Mouse (Mus musculus): Measurements from ENCODE around the gene Csk. TPM values are rescaled to one million over a fixed set of nuclear protein-coding genes. Genes with fewer than 3 reads are reported as not detected.

Csk gene
- polyA plus RNA-seq, 1 experiment from 2014 or later = 28.7 TPM

DNA sequence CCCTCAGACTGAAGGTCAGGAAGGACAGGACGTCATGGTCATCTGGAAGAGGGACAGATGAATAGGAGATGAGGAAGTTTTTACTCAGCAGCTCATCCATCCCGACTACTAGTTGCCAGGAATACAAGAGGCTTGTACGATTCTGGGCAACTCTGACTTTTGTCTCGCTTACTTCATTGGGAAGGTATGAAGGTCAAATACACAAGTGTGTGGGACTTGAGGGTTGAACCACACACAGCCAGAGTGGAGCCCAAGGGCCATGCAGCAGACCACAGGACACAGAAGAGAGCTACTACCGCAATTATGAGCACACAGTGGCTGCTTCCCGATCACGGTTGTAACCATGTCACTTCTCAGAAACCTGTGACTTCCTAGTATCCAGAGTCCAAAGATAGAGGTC lies 40.8 kb downstream of the Csk start:
- DNase-seq (no peak), ATAC-seq (ENCODE audit: insufficient read depth) (no peak)
- TF ChIP-seq CTCF (IDR thresholded peaks at IDR 0.05; ENCODE audit: low read depth) = no peak
- Histone ChIP-seq H3K4me3 (ENCODE audit: low read depth, low read length) (no peak overlapping the region), H3K9me3 (ENCODE audit: low read depth, low read length) (no peaks in the 10 kb centered on the region), H3K36me3 (ENCODE audit: insufficient read depth) (no peaks in the 10 kb centered on the region), H3K9ac (no peak overlapping the region), H3K4me2 (no peak overlapping the region), H3K27me3 (ENCODE audit: insufficient read depth, low read length) (no peaks in the 10 kb centered on the region), H3K4me1 (ENCODE audit: insufficient read depth) (no peaks in the 10 kb centered on the region), H3K27ac (ENCODE audit: low read depth) (no peak overlapping the region)
- 70% methylated on average over 7 of the region's 7 CpGs for WGBS

DNA sequence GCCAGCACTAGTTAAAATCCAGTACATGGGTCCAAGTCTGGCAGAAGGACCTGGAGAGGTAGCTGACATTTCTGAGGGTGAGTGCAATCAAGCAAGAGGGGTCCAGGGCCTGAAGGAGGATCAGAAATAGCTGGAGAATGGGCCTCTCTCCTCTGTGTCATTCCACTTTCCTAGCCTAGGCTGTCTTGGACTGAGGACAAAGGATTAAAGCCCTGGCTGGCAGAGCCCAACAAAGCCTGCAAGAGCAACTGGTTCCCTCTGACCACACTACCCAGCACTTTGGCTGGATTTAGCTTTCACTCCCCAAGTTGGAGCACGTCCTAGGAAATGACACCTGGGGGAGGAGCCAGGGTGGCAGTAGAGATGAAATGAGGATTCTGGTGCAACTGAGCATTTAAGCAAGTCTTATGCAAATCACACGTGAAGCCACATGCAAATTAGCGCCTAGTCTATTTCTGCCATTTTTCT lies 43.0 kb downstream of the Csk start:
- Histone ChIP-seq H3K4me2 (no peak overlapping the region), H3K9ac (no peak overlapping the region), H3K9me3 (ENCODE audit: low read depth, low read length) (no peaks in the 10 kb centered on the region), H3K27ac (ENCODE audit: low read depth) (no peak overlapping the region), H3K36me3 (ENCODE audit: insufficient read depth) (no peaks in the 10 kb centered on the region), H3K4me3 (ENCODE audit: low read depth, low read length) (no peak overlapping the region), H3K27me3 (ENCODE audit: insufficient read depth, low read length) (peaks cover 4% of the 10 kb centered on the region; the same call in 1 of the 2 replicates), H3K4me1 (ENCODE audit: insufficient read depth) (no peaks in the 10 kb centered on the region)
- TF ChIP-seq CTCF (IDR thresholded peaks at IDR 0.05; ENCODE audit: low read depth) = no peak
- DNase-seq = no peak
- WGBS = 46% methylated on average over 3 of the region's 3 CpGs
- ATAC-seq (ENCODE audit: insufficient read depth) = no peak

DNA sequence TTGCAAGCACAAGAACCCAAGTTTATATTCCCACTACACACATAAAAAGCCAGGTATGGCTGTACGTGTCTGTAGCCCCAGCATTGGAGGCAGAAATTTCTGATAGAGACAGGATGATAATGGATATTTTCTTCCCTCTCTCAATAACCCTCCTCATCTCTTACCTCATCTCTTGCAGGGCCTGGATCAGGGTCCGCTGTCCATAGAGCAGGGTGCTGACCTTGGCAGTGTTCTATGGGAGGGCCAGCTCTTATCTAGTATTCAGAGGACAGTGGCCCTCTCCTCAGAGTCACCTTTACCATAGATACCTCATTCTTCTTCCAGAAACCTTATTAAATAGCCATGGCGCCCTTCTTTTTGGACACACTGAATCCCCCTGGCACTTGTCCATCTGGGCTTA lies 43.6 kb downstream of the Csk start:
- no peak for TF ChIP-seq CTCF (IDR thresholded peaks at IDR 0.05; ENCODE audit: low read depth)
- H3K4me3 ChIP-seq (ENCODE audit: low read depth, low read length) = no peak overlapping the region
- H3K4me1 ChIP-seq (ENCODE audit: insufficient read depth) = no peaks in the 10 kb centered on the region
- H3K9me3 ChIP-seq (ENCODE audit: low read depth, low read length) = no peaks in the 10 kb centered on the region
- peaks cover 4% of the 10 kb centered on the region; the same call in 1 of the 2 replicates for H3K27me3 ChIP-seq (ENCODE audit: insufficient read depth, low read length)
- no peak overlapping the region for H3K27ac ChIP-seq (ENCODE audit: low read depth)
- WGBS = 39% methylated on average over 3 of the region's 3 CpGs
- no peak for DNase-seq
- ATAC-seq (ENCODE audit: insufficient read depth) = no peak
- no peak overlapping the region for H3K4me2 ChIP-seq
- no peaks in the 10 kb centered on the region for H3K36me3 ChIP-seq (ENCODE audit: insufficient read depth)
- no peak overlapping the region for H3K9ac ChIP-seq

DNA sequence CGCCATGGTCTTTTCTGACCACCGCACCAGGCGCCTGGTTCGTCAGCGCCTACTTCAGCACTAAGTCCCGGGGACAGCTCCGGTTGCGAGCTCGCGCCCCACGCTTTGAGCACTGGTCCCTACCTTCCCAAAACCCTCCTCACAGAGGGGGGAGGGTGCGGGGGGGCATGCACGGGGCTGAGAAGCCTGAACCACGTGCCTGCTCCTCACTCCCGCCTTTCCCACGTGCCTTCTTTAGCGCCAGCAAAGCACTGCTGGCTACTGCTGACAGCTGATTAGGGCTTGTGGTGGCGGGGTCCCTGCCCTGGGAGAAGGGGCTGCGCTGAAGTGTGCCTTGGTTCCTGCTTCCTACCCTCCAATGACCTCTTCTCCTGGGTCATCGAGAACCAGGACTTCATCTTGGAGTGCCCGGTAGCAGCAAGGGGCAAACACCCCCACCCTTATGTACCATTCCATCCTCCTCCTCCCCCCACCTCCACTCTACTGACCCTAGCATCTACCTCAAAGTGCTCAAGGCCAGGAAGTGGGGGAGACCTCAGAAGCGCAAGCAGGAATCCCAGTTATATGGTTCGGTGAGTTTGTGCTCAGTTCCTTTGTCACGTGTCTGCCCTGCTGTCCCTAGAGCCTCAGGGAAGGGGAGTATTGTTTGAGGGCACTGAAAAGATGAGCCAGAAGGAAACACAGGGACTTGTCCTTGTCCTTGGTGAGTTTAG lies 47.1 kb downstream of the Csk start, which contains the start of gene Cplx3:
Cplx3 (minus strand) TSS at position 143 of the 713 bp plus-strand sequence.
- H3K9ac ChIP-seq = no peak within 1 kb of the TSS
- TF ChIP-seq CTCF (IDR thresholded peaks at IDR 0.05; ENCODE audit: low read depth) = no peak
- no peak within 1 kb of the TSS for H3K4me2 ChIP-seq
- H3K27me3 ChIP-seq (ENCODE audit: insufficient read depth, low read length) = peaks cover 4% of the 10 kb centered on the region; the same call in 1 of the 2 replicates
- H3K4me3 ChIP-seq (ENCODE audit: low read depth, low read length) = no peak within 1 kb of the TSS
- H3K4me1 ChIP-seq (ENCODE audit: insufficient read depth) = no peaks in the 10 kb centered on the region
- peak; percentile 86 for DNase-seq
- peak; percentile 58; the same call in 1 of the 2 replicates for ATAC-seq (ENCODE audit: insufficient read depth)
- 8% methylated on average over 24 of the region's 24 CpGs for WGBS
- no peak within 1 kb of the TSS for H3K27ac ChIP-seq (ENCODE audit: low read depth)
- no peaks in the 10 kb centered on the region for H3K9me3 ChIP-seq (ENCODE audit: low read depth, low read length)
- no peaks in the 10 kb centered on the region for H3K36me3 ChIP-seq (ENCODE audit: insufficient read depth)

DNA sequence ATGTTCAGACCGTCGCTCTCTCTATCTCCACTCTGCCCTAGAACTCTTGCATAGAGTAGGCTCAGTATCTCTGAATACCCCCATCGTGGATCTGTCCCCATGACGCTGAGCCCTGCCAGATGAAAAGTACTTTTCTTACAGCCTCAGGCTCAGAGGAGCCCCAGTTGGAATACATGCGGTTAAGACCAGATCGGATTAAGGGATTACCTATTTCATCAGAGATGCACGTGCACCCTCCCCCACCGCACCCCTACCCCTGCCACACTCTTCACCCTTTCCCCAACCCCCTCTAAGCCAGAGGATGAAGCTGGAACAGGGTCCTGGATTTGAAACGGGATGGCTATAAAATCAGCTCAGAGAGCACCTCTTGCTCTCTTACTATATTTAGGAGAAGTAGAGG lies 47.9 kb downstream of the Csk start:
- no peaks in the 10 kb centered on the region for H3K9me3 ChIP-seq (ENCODE audit: low read depth, low read length)
- ATAC-seq (ENCODE audit: insufficient read depth) = no peak

DNA sequence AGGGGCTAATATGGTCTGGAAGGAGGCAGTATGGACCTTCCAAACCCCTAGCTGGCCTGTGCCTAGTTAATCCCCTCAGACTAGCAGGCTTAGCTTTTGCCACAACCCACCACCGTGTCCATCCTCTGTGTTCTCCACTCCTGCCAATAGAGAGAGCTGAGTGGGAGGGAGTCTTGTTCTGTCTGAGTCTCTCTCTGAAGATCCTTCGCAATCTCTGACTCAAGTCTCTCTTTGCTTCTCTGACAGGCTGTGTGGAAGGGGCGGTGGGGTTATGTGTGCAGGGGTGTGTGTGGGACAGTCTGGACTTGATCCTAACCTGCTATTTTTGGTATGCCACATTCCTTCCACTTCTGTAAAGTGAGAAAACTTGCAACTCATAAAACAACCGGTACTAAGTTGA lies 48.6 kb downstream of the Csk start:
- no peaks in the 10 kb centered on the region for H3K4me1 ChIP-seq (ENCODE audit: insufficient read depth)
- no peak overlapping the region for H3K4me3 ChIP-seq (ENCODE audit: low read depth, low read length)
- no peak for TF ChIP-seq CTCF (IDR thresholded peaks at IDR 0.05; ENCODE audit: low read depth)
- peaks cover 4% of the 10 kb centered on the region; the same call in 1 of the 2 replicates for H3K27me3 ChIP-seq (ENCODE audit: insufficient read depth, low read length)
- no peak overlapping the region for H3K9ac ChIP-seq
- DNase-seq (no peak), ATAC-seq (ENCODE audit: insufficient read depth) (no peak)
- H3K36me3 ChIP-seq (ENCODE audit: insufficient read depth) = no peaks in the 10 kb centered on the region
- WGBS = 74% methylated on average over 4 of the region's 4 CpGs
- no peak overlapping the region for H3K4me2 ChIP-seq
- H3K9me3 ChIP-seq (ENCODE audit: low read depth, low read length) = no peaks in the 10 kb centered on the region
- H3K27ac ChIP-seq (ENCODE audit: low read depth) = no peak overlapping the region

More for the DNA sequence above, 47.9 kb downstream of the Csk start:
- TF ChIP-seq CTCF (IDR thresholded peaks at IDR 0.05; ENCODE audit: low read depth) = no peak
- Histone ChIP-seq H3K27ac (ENCODE audit: low read depth) (no peak overlapping the region), H3K9ac (no peak overlapping the region), H3K36me3 (ENCODE audit: insufficient read depth) (no peaks in the 10 kb centered on the region), H3K4me3 (ENCODE audit: low read depth, low read length) (no peak overlapping the region), H3K4me2 (no peak overlapping the region), H3K27me3 (ENCODE audit: insufficient read depth, low read length) (peaks cover 4% of the 10 kb centered on the region; the same call in 1 of the 2 replicates), H3K4me1 (ENCODE audit: insufficient read depth) (no peaks in the 10 kb centered on the region)
- 16% methylated on average over 9 of the region's 9 CpGs for WGBS
- no peak for DNase-seq

DNA sequence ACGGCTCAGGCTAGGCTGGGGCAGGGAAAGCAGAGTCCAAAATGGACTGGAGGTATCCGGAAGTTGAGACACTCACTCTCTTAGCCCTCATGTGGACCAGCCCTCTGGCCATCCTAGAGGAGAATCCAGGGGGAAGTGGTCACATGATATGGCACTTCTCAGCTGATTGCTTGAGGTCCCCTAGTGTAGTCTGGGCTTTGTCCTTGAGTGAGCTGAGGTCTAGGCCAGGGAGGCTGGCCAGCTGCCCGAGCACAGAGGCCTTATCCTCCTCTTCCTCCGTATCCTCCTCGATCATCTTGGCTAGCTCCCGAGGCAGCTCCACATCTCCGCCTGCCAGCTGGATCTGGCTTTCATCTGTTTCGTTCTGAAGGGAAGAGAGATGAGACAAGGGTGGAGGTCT lies 51.3 kb downstream of the Csk start:
- no peak overlapping the region for H3K4me2 ChIP-seq
- no peak for ATAC-seq (ENCODE audit: insufficient read depth)
- no peak for DNase-seq
- TF ChIP-seq CTCF (IDR thresholded peaks at IDR 0.05; ENCODE audit: low read depth) = no peak
- no peaks in the 10 kb centered on the region for H3K9me3 ChIP-seq (ENCODE audit: low read depth, low read length)
- H3K4me1 ChIP-seq (ENCODE audit: insufficient read depth) = no peaks in the 10 kb centered on the region
- H3K27ac ChIP-seq (ENCODE audit: low read depth) = no peak overlapping the region
- H3K27me3 ChIP-seq (ENCODE audit: insufficient read depth, low read length) = peaks cover 4% of the 10 kb centered on the region; the same call in 1 of the 2 replicates
- H3K9ac ChIP-seq = no peak overlapping the region
- WGBS = 42% methylated on average over 8 of the region's 8 CpGs
- no peaks in the 10 kb centered on the region for H3K36me3 ChIP-seq (ENCODE audit: insufficient read depth)
- no peak overlapping the region for H3K4me3 ChIP-seq (ENCODE audit: low read depth, low read length)
